Mouse (Mus musculus): Measurements from ENCODE around the gene Dynlt1a.
"Not testable (repeated sequence)": the region's sequence is repeated elsewhere in the genome, so short reads cannot be mapped to it uniquely, and the experiment has no call there.

Gene Dynlt1a

DNA sequence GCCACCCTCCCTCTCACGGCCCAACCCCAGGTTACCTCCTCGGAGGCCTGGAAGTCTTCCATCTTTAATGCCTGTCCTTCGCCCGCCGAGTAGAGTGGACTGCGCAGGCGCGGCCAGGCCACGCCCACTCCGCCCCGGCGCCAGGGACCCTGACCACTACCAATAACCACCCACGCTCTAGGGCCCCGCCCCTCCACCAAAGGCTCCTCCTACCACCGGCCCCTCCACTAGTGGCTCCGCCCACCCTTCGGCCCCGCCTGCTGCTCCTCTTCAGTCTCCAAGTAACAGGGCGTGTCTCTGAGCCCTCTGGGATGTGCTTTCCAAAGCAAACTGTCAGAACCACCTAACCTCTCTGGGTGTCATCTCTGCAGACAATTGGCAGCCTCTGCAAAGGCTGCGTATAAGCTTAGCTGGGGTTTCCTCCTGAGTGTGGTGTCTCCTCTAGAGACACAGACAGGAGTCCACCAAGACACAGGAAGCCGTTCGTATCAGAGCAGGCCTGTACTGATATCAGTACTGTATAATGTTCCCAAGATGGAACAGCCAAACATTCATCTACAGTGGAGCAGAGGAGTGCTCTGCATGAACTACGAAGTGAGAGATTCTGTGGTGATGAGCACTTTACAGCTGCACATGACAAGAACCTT, at the start of gene Dynlt1a:
TSS of gene Dynlt1a (minus strand) at position 162 of the 647 bp plus-strand sequence.
- DNase-seq = peak; percentile 97

DNA sequence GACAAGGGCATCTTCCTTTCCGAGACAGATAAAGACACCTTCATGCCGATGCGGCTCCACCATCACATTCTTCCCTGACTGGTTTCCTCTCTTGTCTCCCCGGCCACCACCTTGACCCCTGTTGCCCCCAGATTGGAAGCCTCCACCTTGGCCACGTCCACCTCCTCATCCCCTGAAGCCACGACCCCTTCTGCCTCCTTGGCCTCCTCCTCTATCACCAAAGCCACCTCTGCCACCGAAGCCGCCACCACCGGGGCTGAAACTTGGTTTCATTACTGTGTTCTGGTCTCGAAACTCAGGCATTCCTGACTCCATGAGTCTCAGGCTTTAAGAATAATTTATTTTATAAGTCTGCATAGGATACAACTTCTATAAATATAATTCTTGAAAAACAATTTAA, 38.0 kb upstream of the Dynlt1a start:
- DNase-seq = not testable (repeated sequence)

DNA sequence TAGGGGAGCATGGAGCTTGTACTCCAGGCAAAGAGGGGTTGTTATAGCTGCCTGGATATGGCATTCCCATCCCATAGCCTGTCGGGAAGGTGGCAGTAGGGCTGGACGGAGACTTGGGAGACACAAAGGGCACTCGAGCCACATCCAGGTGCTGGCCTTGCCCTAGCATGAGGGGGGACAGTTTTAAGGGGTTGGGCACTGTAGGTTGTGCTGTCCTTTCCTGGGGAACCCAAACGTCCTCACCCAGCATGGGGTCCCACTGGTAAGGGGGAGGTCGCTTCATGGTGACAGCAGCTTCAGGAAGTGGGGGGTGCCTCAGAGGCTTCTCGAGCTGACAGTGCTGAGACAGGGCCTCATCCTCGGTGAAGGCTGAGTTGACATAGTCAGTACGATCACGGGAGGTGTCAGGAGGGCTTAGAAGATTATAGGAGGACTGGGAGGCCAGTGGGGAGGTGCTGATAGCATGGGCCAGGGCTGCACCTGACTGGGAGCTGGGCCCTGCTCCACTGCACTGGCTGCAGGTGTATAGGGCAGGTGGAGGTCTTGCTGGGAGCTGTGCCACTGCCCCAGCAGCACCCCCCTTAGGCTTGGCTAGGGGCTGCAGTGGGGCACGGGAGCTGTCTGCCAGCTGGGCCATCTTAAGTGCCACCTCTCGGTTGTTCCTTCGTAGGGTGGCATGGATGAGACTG, 25.4 kb upstream of the Dynlt1a start:
- DNase-seq = not testable (repeated sequence)

DNA sequence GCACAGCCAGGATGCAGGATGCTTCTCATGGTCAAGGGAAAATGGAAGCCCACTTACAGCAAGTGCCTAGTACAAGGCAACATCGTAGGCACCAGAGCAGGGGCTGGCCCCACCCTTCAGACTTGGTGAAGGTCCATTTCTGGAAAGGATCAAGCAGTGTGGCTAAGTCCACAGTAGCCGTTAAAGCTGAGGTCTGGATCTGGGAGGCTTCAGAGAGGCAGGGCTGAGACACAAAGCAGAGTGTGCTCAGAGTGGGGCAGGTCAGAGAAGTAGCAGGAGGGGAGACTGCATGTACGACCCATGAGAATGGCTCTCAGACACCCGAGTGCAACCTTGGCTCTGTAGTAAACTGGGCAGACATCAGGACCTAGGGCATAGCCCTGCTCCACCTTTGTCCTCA, 11.7 kb upstream of the Dynlt1a start:
- not testable (repeated sequence) for DNase-seq

DNA sequence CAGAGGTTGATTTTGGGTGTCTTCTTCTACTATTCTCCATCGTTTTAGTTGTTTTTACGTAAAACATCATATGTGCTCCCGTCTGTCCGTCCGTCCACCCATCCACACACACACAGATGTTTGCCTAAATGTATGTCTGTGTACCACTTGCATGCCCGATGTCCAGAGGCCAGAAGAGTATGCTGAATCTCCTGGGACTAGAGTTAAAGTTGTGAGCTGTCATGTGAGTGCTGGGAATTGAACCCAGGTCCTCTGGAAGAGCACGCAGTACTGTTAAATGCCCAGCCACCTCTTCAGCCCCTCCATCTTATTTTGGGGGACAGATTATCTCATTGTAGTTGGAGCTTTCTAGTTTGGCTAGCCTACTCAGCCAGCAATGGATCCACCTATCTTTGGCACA, 10.3 kb upstream of the Dynlt1a start:
- DNase-seq = not testable (repeated sequence)

DNA sequence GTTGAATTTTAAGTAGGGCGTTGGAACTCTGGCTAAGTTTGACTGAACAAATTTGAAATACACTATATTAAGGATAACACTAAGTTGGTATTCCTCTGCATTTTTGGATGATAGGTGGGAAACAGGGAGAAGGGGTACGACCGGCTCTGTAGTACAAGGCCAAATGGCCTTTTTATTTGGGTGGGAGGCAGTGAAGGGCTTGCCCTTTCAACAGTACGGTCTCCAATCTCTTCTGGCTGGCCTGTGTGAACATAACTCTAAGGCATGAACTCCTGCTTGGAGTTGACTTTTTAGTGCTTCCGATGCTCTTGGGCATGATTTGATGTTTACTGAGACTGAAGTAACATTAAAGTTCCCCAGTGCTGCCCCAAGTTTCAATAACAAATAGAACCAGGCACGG, 8.2 kb upstream of the Dynlt1a start:
- not testable (repeated sequence) for DNase-seq

DNA sequence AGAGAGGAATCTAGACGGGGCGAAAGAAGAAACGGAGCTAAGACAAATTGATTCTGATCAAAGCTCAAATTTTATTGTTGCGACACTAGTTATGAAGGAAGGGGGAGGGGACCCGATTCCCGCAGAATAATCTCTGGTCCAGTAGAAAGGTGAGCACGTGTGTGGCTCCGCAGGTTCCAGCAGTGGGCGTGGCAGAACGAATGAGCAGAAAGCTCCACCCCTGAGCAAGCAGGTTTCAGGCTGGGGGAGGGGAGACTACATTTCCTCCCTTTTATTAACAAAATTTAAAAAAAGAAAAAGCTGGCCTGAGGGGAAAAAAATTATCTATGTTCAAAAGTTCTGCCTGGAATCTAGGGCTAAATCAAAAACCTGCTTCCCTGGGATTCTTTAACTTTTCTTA, 7.7 kb upstream of the Dynlt1a start:
- not testable (repeated sequence) for DNase-seq

DNA sequence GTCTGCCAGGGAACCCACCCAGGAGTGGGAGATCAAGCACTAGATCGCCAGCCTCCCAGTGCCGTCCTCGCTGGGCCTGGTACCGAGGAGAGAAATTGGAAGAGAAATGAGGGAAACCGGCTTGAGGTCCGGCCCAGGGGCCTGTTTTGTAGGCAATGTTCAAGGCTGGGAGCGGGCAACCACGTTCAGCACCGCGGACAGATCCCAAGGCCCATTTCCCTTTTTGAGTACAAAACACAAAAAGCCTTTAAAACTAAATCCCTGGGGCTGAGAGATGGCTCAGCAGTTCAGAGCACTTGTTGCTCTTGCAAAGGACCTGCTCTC, 4.4 kb upstream of the Dynlt1a start:
- DNase-seq = not testable (repeated sequence)

DNA sequence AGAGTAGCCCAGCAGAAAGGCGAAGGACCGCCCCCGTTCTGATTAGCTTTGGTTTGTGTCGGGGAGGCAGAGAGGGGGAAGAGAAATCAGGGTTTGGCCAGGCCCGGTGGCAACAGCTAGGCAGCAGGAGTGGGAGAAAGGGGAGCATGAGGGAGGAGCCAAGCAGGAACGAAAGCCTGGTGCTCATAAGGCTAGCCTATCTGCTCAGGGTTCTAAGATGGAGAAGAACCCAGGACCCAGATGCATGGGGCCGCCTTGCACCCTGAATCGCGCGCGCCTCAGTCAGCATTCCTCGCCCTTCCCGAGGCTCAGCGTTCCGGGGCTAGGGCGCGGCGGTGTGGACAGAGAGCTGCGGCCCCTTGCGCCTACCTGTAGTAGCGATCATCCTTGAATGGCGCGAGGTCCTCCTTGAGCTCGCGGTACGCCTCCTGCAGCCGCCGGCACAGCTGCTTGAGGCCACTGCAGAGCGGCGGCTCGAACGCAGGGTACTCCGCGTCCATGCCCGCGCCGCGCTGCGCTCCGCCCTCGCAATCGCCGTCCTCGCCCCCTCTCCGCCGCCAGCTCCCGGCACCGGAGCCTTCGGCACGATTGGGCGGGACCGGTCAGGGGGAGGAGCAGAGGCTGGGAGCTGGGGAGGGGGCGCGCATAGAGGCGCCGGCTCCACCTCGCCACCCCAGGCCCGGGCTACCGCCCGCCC, 3.9 kb upstream of the Dynlt1a start:
- DNase-seq = not testable (repeated sequence)

DNA sequence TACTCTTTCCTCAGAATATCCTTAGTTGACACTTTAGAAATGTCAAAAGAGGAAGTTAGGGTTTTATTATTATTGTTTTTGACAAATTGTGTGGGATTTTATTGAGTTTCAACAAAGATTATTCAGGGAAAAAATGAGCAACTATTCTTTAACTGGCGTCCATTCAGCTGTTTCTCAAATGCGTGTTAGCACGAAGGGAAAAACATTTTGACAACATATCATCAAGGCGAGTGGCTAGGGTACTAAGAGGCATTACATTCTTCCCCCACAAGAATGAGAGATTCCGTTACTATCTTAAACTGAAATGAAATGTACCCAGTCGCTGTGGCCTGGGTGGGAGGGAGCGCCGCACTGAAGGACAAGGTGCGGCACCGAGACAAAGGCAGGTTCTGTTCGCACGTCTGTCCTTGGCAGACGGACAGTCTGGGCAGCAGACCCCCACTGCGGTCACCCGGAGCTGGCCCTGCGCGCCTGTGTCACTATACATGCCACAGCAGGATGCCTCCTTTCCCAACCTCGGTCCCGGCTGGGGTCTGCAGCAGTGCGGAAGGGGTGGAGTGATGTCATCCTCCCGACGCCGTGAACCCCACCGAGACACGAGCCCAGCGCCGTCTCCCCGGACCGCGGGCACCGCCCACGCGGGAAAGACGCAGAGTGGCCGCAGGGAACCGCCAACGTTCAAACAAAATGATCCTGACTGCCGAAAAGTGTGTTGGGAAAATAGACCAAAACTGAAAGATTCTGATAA, 747 bp downstream of the Dynlt1a start:
- DNase-seq = peak; percentile 68

DNA sequence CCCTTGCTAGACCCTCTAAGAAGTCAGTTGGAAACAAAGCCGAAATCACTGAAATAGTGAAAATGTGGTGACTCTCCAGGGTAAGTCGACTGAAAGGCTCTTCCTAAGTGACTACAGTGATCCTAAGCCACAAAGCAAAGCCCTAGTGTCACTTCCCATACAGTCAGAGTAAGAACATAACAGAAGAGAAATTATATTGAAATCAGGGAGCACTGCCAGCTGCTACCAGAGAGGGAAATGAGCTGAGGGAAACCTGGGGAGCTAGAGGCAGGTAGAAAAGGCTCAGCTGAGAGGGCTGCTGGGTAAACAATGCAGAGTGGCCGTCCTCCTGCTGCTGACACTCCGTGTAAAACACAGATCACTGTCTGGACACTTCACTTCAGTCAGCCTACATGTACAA, 1.6 kb downstream of the Dynlt1a start:
- not testable (repeated sequence) for DNase-seq

DNA sequence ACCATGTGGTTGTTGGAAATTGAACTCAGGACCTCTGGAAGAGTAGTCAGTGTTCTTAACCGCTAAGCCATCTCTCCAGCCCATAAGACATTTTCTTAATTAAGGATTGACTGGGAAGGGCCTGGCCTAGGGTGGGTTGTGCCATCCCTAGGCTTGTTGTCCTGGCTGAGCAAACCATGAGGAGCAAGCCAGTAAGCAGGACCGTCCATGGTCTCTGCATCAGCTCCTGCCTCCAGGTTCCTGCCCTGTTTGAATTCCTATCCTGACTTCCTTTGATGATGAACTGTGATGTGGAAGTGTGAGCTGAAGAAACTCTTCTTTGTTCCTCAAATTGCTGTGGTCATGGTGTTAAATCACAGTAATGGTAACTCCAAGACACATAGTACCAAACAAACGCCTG, 2.8 kb downstream of the Dynlt1a start:
- not testable (repeated sequence) for DNase-seq

DNA sequence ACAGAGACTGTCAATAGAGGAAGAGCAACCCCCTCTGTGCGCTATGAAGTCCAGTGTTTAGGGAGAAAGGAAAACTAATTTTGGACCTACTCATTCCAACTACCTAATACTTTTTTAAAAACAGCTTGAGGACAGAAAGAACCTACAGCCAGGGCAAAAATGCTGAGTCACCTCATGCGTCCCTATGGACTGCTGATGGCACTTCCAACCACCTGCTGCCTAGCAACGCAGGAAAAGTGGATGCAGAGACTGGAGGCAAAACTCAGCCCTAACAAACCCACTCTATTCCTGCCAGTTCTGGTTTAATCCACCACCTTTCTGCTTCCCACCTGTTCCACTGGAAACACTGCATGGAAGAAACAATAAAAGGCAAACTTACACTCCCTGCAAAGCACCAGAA, 4.5 kb downstream of the Dynlt1a start:
- not testable (repeated sequence) for DNase-seq

DNA sequence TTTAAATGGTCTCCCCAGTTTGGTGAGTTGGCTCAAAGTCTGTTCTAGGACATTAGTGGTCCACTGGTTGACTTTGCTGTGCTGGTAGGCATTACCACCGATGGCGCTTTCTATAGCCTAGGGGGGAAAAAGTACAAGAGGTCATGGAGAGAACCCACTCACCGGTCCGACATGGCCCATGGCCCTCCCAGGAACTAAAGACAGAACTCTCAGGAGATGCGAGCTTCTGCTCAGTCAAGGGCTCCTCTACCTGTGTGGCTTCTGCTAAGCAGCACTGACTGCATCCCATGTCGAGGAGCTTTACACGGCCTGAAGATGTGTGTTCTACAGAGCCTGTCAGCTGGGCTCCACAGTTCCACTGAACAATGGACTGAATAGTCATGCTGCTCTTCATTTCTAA, 5.6 kb downstream of the Dynlt1a start:
- not testable (repeated sequence) for DNase-seq

DNA sequence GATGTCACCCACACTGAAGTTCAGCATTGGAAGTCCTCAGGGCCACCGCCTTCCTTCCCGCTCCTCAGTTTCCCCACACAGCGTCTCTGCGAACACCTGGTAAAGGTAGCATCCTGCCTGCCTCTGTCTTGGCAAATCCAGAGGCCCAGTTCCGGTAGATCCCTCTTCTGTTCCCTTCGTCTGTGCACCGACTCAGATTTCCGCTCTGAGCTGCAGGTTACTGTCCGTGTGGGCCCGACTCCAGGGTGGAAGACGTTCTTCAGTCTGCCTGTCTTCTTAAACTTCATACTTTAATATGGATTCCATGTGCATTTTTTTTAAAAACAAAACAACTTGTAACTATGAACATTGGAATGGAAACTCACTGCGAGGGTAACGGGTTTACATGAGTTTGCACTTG, 10.8 kb downstream of the Dynlt1a start:
- not testable (repeated sequence) for DNase-seq

DNA sequence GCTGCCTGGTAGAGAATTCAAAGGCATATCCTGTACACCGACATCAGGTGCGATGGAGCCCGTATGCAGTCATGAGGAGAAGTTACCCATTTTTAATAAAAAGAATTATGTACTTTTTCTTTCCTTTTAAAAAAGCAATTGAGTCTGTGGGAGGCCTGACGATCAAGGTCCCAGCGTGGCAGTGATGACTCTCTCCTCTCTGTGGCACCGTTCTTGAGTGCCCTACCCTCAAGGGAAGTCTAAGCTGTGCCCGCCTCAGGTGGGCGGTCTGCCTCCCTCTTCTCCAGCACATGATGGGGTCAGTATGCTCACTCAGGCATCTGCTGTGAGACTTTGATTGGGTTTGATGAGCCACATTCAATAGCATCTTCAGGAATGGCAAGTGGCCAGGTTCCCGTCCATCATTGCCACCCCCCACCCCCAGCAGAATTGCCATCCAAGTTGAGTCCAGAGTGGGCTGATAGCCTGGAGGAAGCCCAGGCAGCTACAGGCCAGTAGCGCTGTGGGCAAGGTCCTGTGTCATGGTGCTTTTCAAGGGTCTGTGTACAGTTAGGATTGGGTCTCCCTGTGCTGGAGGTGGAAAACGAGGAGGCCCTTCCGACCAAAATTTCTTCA, 11.5 kb downstream of the Dynlt1a start:
- DNase-seq = not testable (repeated sequence)

DNA sequence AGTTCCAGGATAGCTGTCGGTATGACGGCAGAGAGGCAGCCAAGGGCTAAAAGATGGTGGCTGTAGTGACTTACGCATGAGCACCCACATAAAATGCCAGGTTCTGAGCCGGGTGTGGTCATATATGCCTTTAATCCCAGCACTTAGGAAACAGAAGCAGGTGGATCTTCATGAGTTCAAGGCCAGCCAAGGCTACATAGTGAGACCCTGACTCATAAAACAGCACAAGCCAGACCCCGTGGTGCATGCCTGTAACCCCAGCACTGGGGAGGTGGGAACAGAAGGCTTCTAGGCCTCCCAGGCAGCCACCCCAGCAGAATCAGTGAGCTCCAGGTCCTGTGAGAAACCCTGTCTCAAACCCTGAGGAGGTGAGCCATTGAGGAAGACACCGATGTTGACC, 12.4 kb downstream of the Dynlt1a start:
- not testable (repeated sequence) for DNase-seq

DNA sequence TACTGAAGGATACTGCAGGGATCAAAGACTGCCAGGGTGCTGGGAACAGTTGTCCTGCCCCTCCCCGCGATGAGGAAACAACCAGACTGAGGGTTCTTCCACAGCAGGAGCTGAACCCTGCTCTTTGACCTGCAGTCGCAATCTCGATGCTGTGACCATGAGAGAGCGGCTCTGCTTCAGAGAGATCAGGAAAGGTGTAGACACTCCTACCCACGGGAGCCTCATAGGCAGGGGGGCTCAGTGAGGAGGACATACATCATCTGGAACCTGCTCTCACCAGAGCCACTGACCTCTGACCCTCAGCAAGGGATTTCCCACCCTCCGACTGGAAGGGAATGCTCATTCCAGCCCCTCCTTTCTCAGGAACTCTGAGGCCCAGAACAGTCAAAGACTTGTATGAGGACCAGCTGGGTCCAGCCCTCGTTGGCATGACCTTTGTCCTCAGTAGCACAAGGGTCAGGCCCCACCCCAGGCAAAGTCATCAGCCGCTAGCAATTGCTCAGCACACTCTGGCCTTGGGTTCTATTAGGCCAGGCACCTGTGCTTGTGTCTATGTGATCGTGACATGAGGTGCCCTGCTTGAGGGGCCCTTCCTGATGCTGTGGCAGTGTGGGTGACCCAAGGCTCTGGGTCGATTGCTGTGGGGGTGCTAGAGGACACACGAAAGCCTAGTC, 17.0 kb downstream of the Dynlt1a start:
- not testable (repeated sequence) for DNase-seq

DNA sequence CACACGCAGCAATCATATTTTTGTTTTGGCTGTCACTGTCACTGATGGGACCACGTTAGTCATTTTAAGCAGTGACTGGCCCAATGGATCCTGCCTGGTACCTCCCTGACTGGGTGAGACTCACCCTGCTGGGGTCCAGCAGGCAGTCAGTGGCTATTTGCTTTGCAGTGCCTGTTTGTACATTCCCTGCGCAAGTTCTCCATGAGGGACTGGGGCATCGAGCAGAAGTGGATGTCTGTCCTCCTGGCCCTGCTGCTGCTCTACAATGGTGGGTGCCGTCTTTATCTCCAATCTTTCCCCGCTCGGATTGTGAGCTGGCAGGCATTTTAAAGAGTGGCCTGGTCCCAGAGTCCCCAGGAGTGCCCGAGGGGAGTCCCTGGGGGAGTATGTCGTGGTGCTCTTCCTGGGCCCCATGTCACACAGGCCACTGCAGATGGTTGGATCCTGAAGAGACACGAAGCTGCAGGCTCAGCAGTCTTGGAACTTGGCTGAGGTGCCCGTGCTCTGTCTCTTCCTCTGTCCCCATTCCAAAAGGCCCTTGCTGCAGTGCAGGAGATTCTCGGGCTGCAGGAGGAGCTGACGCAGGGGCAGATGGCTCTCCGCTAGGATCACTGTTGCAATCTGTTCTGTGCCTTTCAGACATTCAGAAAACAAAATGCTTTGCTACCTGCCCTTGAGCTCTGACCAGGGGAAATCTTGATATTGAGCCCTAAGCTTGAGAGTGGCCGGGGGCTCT, 20.1 kb downstream of the Dynlt1a start:
- not testable (repeated sequence) for DNase-seq

DNA sequence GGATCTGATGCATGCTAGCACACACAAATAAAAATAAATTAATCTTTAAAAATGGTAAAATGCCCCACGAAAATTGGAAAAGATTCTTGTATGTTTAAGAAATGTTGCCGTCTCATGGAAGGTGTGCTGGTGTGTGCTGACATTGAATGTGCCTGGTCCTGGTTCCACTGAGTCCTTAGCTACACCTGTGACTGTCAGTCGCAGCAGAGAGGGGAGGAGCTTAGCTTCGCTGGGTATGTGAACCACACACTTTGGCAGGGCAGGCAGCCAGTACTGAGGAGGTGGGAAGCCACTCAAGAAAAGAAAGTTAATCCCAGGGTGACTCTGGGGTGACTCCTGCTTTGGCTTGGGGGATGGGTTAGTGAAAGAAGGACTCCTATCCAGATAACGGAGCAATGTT, 23.4 kb downstream of the Dynlt1a start:
- not testable (repeated sequence) for DNase-seq

DNA sequence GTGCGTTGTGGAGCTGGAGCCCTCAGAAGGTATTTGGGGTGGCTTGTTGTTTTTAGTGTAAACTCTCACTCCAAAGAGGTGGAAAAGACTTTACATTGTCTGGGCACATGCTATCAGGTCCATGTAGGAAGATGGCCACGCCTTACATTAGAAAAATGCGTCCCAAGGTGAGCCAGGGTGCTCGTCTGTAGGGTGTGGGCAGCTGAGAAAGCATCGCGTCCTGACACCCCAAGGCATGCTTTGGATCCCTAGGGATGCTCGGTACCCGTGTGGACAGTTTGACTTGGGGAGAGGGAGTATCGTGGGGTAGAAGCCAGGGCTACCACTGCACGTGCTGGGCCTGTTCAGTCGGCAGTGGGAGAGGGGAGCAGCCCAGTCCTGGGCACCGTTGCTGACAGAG, 28.3 kb downstream of the Dynlt1a start:
- not testable (repeated sequence) for DNase-seq
